14 mouse cellular contexts compared by ENCODE assay signal in genomic region chr14:7026274-7026673, GRCm38 (mm10). TPM values are rescaled to one million over a fixed set of nuclear protein-coding genes. Genes with fewer than 3 reads are reported as not detected.
DNase-seq lines count a peak whose midpoint lies in the region; ATAC-seq and TF ChIP-seq lines count a peak whose summit lies in the region.
"Not testable (repeated sequence)": the region's sequence is repeated elsewhere in the genome, so short reads cannot be mapped to it uniquely, and the experiment has no call there.
"Had no signal": no experiment of that assay in that cellular context is flagged by ENCODE, and none has a peak within 500 bp of the region (broad histone marks: within the 10 kb centered on the region; RNA-seq: fewer than 3 reads in every experiment).

No protein-coding gene starts in this region.

- not testable (repeated sequence) for DNase-seq in gastrocnemius, adult 2 months
- peak; percentile 3 to 14 for DNase-seq in left cerebral cortex, postnatal 36 days (ENCODE audit: low spot score in 2 of 2)
- DNase-seq in lung, postnatal 4 days = peak; percentile 4 to 21
- DNase-seq in right cerebral cortex, adult 2 months (ENCODE audit: low spot score in 2 of 2) = peak; percentile 9 to 23

- 9% methylated on average over 9 of the region's 9 CpGs for WGBS in embryonic facial prominence, embryonic 12.5 days
- WGBS in hindbrain, embryonic 12.5 days = 12% methylated on average over 9 of the region's 9 CpGs
- WGBS in kidney, embryonic 16.5 days = 2% methylated on average over 8 of the region's 9 CpGs

- peak overlapping the region; percentile 78 for H3K4me2 ChIP-seq in embryonic facial prominence, embryonic 12.5 days (replicated peaks)
- H3K4me2 ChIP-seq in hindbrain, embryonic 12.5 days (replicated peaks) = peak overlapping the region; percentile 77
- peak overlapping the region; percentile 77; the same call in 1 of the 2 replicates for H3K4me2 ChIP-seq in kidney, embryonic 16.5 days (replicated peaks; ENCODE audit: low read depth, low read length)

- TF ChIP-seq POLR2A in ES-Bruce4 (IDR thresholded peaks at IDR 0.05; ENCODE audit: insufficient read depth, low read length) = not testable (repeated sequence)

- not testable (repeated sequence) for H3K36me3 ChIP-seq in ES-Bruce4 (ENCODE audit: control insufficient read depth, insufficient read depth, low read length, poor library complexity, severe bottlenecking); embryonic facial prominence, embryonic 12.5 days; hindbrain, embryonic 12.5 days; kidney, embryonic 16.5 days (ENCODE audit: insufficient read depth, low read length)

- not testable (repeated sequence) for TF ChIP-seq EP300 in ES-Bruce4 (IDR thresholded peaks at IDR 0.05; ENCODE audit: insufficient read depth, low read depth, low read length)

- H3K9ac ChIP-seq in ES-Bruce4 (ENCODE audit: low read depth, poor library complexity, severe bottlenecking) = peak overlapping the region; percentile 67; the same call in 1 of the 2 replicates
- not testable (repeated sequence) for H3K9ac ChIP-seq in embryonic facial prominence, embryonic 12.5 days; hindbrain, embryonic 12.5 days; kidney, embryonic 16.5 days (replicated peaks; ENCODE audit: low read length)

- H3K27ac ChIP-seq in ES-Bruce4 (ENCODE audit: insufficient read depth, low read length); embryonic facial prominence, embryonic 12.5 days; gastrocnemius, adult 2 months; hindbrain, embryonic 12.5 days; kidney, embryonic 16.5 days (ENCODE audit: low read length): not testable (repeated sequence)

- not testable (repeated sequence) for ATAC-seq in embryonic facial prominence, embryonic 12.5 days (ENCODE audit: insufficient number of reproducible peaks, insufficient read depth, low FRiP score, low TSS enrichment); hindbrain, embryonic 12.5 days (ENCODE audit: low FRiP score); kidney, embryonic 16.5 days (ENCODE audit: low FRiP score, low TSS enrichment)

- not testable (repeated sequence) for TF ChIP-seq CTCF in ES-Bruce4 (IDR thresholded peaks at IDR 0.05; ENCODE audit: low read depth, low read length)
- peak; percentile 38 for TF ChIP-seq CTCF in gastrocnemius, adult 2 months (IDR thresholded peaks at IDR 0.05)

- H3K9me3 ChIP-seq in ES-Bruce4 (replicated peaks; ENCODE audit: control insufficient read depth, insufficient read depth, low read length, poor library complexity, severe bottlenecking); embryonic facial prominence, embryonic 12.5 days; hindbrain, embryonic 12.5 days (replicated peaks); kidney, embryonic 16.5 days (ENCODE audit: low read length): not testable (repeated sequence)

- not testable (repeated sequence) for H3K4me1 ChIP-seq in ES-Bruce4 (ENCODE audit: control insufficient read depth, insufficient read depth, low read length); embryonic facial prominence, embryonic 12.5 days; hindbrain, embryonic 12.5 days; kidney, embryonic 16.5 days (ENCODE audit: insufficient read depth, low read length)

- intact Hi-C loops in gastrocnemius, adult 2 months (cut with DNase I); left cerebral cortex, postnatal 36 days (cut with DNase I): not testable (repeated sequence)

- H3K4me3 ChIP-seq in ES-Bruce4 (ENCODE audit: low read depth, low read length); embryonic facial prominence, embryonic 12.5 days; gastrocnemius, adult 2 months; hindbrain, embryonic 12.5 days; kidney, embryonic 16.5 days (ENCODE audit: low read length): not testable (repeated sequence)

- not testable (repeated sequence) for H3K27me3 ChIP-seq in ES-Bruce4 (ENCODE audit: control insufficient read depth, insufficient read depth, low read length, poor library complexity, severe bottlenecking); embryonic facial prominence, embryonic 12.5 days; hindbrain, embryonic 12.5 days; kidney, embryonic 16.5 days (ENCODE audit: insufficient read depth, low read length)

RNA-seq across cellular contexts. Expression of gene Gm10406, which starts 1.0 kb away (rescaled TPM):
- 0.36 and 0.58 TPM in 2 replicates for polyA plus RNA-seq in ES-Bruce4 (2011; ENCODE audit: insufficient read depth, insufficient read length, low read depth, missing spikeins)
- 1.1 and 1.6 TPM in 2 replicates for polyA plus RNA-seq in embryonic facial prominence, embryonic 12.5 days (2016; fragmentation: Nextera tagmentation; extraction: Ambion mirVana)
- total RNA-seq in gastrocnemius, adult 2 months (2021) = not detected
- 1.3 and 2.5 TPM in 2 replicates for polyA plus RNA-seq in hindbrain, embryonic 12.5 days (2016; fragmentation: Nextera tagmentation; extraction: Ambion mirVana)
- polyA plus RNA-seq in kidney, embryonic 16.5 days (2015; fragmentation: Nextera tagmentation; extraction: Ambion mirVana) = 0.57 and 0.64 TPM in 2 replicates
- under 1 TPM; 0.22 to 0.41 TPM for total RNA-seq in left cerebral cortex, postnatal 36 days (2021)
- polyA plus RNA-seq: liver, embryonic 12.5 days had no signal

RNA-seq across cellular contexts. Expression of gene Gm3685, which starts 18.5 kb away (rescaled TPM):
- polyA plus RNA-seq in ES-Bruce4 (2011; ENCODE audit: insufficient read depth, insufficient read length, low read depth, missing spikeins) = not detected in 2 replicates
- polyA plus RNA-seq in embryonic facial prominence, embryonic 12.5 days (2016; fragmentation: Nextera tagmentation; extraction: Ambion mirVana) = not detected in 2 replicates
- not detected for total RNA-seq in gastrocnemius, adult 2 months (2021)
- polyA plus RNA-seq in hindbrain, embryonic 12.5 days (2016; fragmentation: Nextera tagmentation; extraction: Ambion mirVana) = not detected in 2 replicates
- polyA plus RNA-seq in kidney, embryonic 16.5 days (2015; fragmentation: Nextera tagmentation; extraction: Ambion mirVana) = not detected in 2 replicates
- total RNA-seq in left cerebral cortex, postnatal 36 days (2021) = not detected
- total RNA-seq: ES-E14; layer of hippocampus, adult 18-20 months had no signal
- polyA plus RNA-seq: activated CD4-positive, CD25-positive, alpha-beta regulatory T cell, adult 4 months; frontal cortex, adult 2 months; heart, embryonic 16.5 days; liver, embryonic 12.5 days had no signal

RNA-seq across cellular contexts. Expression of gene Gm6356, which starts 52.7 kb away (rescaled TPM):
- polyA plus RNA-seq in ES-Bruce4 (2011; ENCODE audit: insufficient read depth, insufficient read length, low read depth, missing spikeins) = not detected in 2 replicates
- polyA plus RNA-seq in embryonic facial prominence, embryonic 12.5 days (2016; fragmentation: Nextera tagmentation; extraction: Ambion mirVana) = not detected in 2 replicates
- total RNA-seq in gastrocnemius, adult 2 months (2021) = not detected
- not detected in 2 replicates for polyA plus RNA-seq in hindbrain, embryonic 12.5 days (2016; fragmentation: Nextera tagmentation; extraction: Ambion mirVana)
- not detected in 2 replicates for polyA plus RNA-seq in kidney, embryonic 16.5 days (2015; fragmentation: Nextera tagmentation; extraction: Ambion mirVana)
- not detected for total RNA-seq in left cerebral cortex, postnatal 36 days (2021)
- total RNA-seq: ES-E14; layer of hippocampus, adult 18-20 months had no signal
- polyA plus RNA-seq: activated CD4-positive, CD25-positive, alpha-beta regulatory T cell, adult 4 months; frontal cortex, adult 2 months; heart, embryonic 16.5 days; liver, embryonic 12.5 days had no signal
